Mouse (Mus musculus) left cerebral cortex, adult 9 months (tissue): ENCODE measurements around the gene Dock8.

Source experiments
- DNase-seq, 2 experiments: peaks; one replicate each; pipeline ENCODE4 v3.0.0; 2022; ENCODE audit warnings: low spot score in 2 of 2

Dock8 gene

DNA sequence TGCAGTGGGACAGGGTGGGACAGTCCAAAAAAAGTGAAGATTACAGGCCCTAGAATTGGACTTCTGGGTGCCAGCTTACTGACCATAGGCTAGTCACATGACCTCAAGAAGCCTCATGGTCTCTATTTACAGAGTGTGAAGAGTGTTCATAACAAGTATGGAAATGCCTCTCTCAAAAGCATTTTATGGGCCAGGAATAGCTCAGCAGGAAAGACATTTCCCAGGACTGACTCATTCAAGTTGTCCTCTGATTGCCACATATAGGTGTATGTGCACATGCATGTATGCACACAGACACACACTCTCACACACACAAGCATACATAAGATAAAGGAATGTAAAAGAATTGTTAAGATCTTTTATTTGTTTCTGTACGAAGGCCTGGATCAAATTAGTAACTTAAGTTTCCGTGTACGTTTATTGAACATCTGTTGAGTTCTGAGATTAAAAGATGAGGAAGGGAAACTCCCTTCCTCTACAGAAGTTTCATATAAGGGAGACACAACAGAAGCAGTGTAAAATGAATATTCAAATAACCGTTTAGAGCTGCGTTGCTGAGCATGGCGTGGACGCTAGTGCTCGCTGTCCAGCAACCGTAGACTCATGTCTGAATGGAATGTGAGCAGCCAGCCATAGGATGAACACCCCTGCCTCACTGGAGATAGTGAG lies 63.0 kb downstream of the Dock8 start:
- no peak for DNase-seq

DNA sequence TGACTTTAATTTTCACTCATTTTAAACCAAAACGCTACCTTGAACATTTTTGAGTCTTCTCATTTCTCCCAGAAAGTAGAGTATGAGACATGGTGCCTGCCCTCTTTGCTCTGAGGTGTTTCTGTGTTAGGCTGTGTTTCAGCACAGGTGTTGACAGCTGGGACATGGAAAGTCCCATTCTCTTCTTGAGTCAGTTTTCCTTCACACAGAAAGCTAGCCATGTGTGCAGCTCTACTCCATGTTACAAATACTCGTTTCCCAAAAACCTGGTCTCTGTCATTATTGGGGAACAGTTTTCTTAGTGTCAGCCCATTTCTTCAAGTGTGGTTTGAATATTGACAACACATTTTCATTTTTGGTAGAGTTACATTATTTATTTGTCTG lies 63.5 kb downstream of the Dock8 start:
- DNase-seq, result no peak

DNA sequence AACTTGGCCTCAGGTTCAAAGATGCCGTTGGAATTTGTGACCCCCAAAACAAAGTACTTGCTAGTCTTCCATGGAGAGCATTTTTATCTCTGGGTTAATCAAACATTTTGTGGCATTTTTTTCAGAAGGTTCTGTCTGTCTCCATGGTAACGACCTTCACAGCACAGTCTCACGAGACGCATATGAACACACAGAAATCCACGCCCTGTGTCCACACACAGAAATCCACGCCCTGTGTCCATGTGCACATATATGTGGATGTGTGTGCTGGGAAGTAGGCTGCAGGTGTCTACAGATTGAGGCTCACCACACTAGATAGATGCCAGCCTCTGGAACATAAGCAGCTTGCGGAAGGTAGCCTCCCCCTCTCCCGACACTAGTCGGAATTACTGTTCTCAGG lies 66.9 kb downstream of the Dock8 start:
- no peak for DNase-seq

DNA sequence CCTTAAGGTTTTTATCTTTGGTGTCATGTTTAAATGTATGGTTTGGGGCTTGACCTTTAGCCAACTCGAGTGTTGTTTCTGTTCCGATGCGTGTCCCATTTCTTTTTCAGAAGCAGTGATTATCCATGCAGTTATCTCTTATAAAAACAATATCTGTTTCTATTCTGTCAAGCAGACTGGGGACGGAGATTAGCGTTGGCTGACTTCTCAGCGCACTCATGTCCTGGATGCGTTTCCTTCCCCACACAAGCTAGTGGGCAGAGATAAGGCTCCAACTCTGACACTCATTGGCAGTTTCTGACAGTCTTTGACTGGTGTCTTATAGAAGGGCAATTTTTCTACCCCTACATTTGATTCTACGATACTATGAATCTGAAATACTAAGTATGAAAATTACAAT lies 69.2 kb downstream of the Dock8 start:
- no peak for DNase-seq

DNA sequence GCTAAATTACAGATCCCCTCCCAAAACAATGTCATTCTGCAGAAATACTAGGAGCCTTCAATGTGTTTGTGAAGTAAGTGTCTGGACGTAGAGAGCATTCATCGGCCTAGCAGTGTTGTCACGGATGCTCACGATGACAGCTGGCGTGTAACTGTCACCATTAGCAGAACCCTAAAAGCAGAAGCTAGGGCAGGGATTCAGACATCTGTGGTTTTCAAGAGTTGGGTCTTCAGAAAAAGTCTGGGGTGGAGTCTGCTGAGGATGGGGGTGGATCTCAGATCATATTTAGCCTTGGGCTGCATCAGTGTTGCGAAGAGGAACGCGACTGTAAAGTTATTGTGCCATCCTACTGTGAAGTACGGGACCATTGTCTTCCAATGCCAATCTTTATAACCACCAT lies 73.2 kb downstream of the Dock8 start:
- DNase-seq, result no peak

DNA sequence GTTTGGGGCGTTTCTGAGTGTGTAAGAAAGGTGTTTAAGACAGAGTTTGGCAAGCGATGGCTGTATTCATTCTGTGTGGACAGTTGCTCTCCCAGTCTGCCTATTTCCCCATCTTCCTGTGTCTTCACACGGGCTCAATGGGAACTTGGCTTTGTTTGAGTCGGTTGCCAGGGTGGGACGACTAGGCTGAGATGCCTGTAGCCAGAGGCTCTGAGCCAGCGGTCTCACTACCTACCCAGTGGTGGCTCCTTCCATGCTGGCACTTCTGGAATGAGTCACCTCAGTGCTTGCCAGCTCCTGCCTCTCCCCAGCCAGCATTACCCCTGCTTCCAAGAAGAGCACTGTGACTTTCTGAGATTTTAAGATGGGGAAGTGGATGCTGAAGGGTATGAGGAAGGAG lies 75.4 kb downstream of the Dock8 start:
- DNase-seq, result peak in 1 of 2 experiments; percentile 5

DNA sequence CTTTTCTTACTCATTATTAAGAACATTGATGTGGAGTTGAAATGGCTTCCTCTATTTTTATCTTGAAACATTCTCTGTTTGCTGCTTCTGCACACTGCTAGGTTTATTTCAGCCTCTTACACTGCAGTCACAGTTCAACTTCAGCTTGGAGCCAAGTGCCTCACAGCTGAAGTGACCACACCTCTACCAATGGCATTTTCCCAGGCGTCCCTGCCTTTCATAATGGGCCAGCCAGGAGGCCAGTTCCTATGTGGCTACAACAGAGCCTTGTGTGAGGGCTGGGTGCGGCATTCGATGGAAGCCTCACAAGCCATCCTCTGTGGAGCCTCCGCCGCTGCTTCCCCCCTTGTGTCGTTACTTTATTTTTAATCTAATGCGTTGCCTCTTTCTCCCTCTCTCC lies 78.3 kb downstream of the Dock8 start:
- DNase-seq, result no peak

DNA sequence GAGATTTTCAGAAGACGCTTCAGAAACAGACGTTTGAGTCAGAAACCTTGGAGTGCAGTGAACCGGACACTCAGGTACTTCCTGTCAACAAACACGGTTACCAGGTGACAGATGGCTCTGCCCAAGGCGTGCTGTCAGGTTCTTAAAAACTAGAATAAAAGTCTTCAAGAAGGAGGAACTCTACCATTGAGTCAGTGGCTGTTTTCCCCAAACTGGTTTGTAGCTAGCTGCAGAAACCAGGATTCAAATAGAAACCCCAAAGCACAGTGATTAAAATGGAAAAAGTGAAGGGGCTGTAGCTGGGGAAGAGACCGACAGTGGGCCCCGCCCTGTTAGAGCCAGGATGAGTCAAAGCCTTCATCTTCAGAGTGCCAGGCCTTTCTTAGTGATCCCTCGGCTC lies 78.8 kb downstream of the Dock8 start:
- no peak for DNase-seq

DNA sequence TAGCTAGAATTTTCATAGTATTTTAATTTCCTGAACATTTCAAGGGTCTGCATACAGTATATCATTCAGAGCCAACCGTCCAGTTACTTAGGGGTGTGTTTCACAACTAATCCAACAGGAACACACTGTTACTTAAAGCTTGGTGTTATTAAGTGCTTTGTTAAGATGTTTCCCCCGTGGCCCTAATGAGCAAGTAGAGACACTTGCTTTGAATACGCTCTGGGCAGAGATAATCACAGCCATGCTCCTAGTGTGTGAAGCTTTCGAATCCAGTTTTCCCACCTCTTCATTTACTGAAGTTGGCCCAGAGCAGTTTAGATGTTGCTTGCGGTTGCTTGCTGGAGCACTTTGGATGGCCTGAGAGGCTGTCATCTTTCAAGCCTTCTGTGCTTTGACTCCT lies 80.8 kb downstream of the Dock8 start:
- DNase-seq, result no peak

DNA sequence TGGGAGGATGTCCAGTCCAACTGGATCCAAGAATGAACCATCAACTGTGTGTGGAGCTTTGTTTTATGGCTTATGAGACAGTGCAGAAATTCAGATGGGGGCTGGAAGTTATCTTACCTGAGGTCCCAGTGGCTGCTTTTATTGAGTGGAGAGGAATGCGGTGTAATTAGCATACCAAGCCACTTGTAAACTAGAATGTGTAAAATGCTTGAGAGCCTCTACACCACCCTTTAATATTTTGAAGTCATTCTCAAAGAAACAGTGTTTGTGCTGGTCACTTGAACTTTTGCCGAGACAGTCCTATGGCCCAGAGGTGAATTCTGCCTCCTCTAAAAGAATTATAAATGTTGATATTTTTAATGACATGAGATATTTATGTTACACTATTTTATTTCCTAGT lies 83.5 kb downstream of the Dock8 start:
- DNase-seq, result no peak

DNA sequence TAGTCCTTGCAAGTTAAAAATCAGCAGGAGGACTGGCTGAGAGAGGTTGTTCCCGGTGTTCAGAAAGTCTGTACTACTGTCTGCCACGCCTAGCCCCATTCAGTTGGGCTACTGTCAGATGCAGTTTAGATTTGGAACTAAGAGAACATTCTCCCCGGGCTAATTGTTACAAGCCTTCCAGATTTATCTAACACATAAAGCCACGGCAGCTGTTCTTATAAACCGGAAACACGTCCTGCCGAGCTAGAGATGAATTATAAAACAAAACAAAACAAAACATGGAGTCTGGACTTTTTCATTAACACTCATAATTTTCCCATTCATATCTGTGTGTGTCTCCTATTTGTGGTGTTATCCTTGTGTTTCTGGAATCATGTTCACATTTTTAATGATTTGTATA lies 87.8 kb downstream of the Dock8 start:
- no peak for DNase-seq

DNA sequence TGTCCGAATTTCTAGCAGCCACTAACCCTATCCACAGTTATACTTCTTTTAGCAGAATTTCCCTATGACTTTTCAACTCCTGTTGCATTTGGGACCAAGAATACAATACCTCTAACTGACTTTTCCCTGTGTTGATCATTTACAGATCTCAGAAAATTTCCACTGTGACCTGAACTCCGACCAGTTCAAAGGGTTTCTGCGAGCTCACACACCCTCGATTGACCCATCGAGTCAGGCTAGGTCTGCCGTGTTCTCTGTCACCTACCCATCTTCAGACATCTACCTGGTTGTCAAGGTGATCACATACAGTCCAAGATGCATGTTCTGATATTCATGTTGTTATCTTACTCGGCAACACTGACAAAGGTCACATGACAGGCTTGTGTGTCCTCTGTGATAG lies 90.4 kb downstream of the Dock8 start:
- DNase-seq, result no peak

DNA sequence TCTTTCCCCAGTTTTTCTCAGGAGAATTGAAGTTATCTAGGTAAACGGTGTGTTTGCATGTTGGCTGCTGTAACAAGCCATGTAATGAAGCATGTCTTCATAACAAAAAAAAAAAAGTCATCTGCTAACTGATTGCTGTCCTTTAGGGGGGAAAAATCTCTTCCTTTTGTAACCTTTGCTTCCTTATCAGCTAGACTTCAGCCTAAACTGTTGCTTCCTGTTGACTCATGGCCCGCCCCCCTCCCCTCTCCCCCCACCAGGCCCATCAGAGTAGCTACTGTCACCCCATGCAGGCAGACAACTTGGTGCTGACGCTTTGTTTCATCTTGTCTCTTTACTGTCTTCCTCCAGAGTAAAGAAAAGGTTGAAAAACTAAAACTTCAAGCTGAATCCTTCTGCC lies 95.8 kb downstream of the Dock8 start:
- no peak for DNase-seq

DNA sequence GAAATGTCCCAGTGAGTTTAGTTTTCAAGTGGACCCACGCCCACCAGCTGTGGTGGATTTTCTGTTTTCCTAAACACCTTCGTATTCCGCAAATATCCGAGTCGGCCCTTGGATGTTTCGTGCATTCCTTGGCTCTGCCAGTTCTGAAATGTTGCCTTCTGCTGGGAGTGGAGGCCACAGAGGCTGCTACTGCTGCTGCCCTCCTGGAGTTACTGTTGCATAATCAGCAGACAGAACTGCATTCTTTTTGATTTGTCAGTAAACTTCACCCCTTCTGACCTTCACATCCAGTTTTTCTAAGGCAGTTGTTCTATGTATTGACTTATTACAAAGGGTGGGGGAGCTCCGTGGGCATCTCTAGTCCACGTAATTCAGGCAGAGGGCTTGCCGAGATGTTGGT lies 97.0 kb downstream of the Dock8 start:
- DNase-seq, result no peak

DNA sequence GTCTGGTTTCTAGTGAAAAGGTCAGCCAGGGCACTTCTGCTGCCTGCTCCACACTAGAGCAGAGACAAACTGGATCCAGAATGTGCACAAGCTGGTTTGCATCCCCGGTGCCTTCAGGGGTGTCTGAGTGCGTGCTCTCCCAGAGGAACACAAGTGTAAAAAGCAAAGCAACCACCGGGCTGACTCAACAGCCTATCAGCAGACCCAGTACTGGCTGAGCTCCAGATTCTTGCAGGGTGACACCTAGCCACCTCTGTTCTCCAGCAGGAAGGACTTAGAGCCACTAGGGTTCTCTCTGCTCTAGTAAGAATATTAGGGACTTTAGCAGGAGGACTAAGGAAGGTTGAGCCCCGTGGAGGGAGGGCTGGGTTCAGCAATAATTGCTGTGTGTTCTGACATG lies 97.7 kb downstream of the Dock8 start:
- DNase-seq, result no peak

DNA sequence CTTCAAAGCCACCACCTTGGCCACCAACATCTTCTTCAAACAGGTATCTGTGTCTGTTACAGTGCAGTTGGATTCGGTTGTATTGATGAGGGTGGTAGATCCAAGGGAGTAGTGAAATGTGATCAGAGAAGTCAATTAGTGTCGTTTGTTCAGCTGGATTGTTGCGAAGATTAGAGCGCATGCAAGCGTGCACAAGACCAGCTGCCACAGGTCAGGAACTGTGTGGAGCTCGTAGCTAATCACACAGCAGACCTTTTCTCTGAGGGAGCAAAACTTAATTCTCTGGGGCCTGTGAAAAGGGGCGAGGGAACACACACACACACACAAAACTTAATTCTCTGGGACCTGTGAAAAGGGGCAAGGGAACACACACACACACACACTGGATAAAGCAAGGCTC lies 98.2 kb downstream of the Dock8 start:
- DNase-seq, result no peak

DNA sequence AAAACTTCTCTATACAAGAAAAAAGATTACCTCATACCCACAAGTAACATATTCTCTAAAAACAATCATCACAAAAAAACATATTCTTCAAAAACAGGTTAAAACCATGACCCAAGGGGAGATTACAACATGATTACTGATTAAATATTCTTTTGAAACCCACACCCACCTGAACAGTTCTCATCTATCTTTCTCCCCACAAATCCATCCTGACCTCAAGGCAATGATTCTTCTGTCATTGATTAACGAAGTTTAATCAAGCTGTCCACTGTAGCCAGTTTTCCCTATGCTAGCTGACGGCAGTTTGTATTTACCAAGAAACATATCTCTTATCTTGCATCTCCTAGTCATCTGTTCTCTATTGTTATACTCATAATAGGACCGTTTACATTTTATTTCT lies 98.6 kb downstream of the Dock8 start:
- DNase-seq, result no peak

DNA sequence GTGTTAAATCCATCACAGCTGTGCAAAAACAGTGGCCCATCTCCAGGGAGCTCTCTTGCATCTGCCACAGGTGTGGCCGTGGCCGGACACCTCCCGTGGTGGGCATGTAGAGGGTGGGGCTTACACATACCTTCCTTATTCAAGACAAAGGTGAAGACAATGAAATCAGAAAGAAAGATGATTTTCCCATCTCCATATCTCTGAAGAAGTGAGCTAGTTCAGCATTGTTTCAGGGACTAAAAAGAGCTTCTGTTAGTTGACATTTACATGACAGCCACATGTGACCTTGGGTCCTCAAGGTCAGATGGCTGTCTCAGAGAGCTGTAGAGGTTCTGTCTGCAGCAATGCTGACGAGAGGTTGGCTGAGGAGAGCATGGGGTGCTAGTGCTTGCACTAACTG lies 99.6 kb downstream of the Dock8 start:
- no peak for DNase-seq

DNA sequence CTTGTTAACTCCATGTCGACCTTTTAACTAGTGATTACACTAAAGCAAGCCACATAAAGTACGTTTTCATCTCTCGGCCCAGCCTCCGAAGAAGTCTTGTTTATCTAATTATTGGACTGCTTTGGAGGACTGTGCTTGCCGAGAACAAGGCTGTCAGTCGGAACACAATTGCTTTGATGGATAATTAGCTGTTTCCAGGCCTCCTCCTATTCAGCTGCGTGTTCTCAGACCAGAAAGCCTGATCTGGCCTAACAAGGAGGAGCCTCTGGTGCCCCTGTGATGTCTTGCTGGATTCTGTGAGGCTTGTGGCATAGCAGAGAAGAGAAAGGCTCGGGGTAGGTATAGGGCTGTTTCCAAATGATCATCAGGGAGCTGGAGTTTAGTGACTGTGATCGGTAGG lies 106.3 kb downstream of the Dock8 start:
- DNase-seq, result no peak

DNA sequence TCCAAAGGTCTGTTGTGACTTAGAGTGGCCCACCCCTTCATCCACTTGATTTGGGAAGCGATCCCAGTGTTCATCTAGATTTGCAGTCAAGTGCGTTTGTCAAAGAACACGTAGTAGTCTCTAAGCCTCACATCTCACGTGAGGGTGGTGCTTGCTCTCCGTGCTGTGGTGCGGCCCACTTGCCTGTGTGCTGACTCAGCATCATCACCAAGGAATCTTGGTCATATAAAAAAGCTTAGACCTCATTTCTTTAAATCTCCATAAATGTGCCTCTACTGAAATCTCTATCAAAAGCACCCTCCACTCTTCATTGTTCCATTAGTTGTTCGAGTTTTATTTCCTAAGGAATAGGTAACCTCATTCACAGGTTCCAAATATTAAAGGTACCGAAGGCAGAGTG lies 107.0 kb downstream of the Dock8 start:
- DNase-seq, result no peak

DNA sequence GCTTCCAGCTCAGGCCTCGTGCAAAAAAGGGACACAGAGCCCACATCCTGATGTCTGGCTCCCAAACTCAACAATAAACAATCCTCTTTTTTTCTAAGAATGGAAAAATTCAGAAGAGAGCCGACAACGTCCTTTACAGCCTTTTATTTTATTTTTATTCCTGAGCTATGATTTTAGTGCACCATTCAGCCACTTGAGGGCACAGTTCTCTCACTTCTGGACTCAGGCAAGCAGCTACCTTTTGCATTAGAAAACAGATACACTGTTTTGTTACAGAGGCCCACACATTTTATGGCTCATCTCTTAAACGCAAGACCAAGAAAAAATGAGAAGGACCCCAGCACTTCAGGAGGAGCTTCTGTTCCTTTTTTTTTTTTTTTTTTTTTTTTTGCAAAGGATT lies 108.1 kb downstream of the Dock8 start:
- peak in 1 of 2 experiments; percentile 24 for DNase-seq

DNA sequence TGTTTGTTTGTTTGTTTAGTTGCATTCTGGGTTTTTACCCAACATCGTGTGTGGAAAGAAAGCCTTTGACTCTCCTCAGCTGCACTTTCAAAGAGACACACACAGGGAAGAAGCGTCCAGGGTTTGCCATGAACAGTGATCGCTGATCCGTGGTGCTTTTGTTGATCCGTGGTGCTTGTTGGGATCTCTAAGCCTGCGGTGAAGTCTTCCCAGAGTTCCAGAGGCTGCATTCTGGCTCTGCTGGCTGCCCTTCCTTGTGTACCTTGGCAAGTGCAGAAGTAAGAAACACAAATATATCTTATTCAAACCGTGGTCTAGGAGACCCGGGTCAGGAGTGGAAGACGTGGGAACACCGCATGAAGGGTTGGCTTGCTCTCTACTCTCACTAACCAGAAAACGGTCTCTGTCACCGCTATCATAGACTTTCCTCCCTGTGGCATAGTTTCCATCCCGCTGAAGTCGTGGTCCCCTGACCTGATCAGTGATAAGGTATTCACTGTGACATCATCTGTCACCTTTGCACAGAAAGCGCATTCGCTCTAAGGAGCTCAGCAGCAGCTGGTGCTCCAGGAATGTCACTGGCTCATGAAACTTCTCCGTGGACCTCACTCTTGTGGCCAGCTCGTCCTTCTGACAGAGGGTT lies 112.4 kb downstream of the Dock8 start:
- no peak for DNase-seq

DNA sequence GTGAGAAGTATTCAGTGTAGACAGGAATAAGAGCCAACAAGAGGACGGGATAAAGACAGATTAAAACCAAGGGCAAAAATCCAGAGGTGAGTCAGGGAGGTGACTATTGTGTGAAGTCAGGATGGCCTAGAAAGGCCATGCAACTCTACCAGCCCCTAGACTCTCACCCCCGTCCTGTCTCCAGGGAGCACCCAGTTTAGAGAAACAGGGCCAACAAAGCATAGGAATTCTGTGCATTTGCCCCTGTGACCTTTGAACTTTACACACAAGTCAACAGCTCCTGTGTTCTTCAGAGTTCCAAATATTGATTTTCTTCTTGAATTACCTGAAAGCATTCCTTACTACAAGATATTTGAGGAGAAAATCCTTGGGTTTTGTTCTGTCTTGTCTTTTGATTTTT lies 117.6 kb downstream of the Dock8 start:
- DNase-seq, result no peak

DNA sequence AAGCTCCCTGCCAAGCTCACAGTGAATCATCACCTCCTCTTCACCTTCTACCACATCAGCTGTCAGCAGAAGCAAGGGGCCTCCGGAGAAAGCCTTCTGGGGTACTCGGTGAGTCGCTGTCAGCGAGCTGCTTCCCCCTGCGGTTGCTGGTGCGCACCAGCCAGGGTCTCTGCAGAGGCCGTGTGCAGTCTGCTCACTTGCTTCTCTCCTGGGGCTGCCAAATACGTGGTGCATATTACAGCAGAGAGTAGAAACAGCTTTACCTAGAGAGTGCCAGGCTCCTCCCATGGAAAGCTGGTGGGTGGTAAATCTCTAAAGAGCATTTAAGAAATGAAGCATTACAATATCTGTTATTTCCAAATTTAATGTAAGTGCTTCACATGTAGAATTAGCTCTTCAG lies 123.1 kb downstream of the Dock8 start:
- DNase-seq, result peak in 1 of 2 experiments; percentile 23
